Mouse (Mus musculus) lung, postnatal 36 days (tissue): ENCODE results near the gene Mrgpra2a.
"Not testable (repeated sequence)": the region's sequence is repeated elsewhere in the genome, so short reads cannot be mapped to it uniquely, and the experiment has no call there.

Source experiments
- DNase-seq: peaks from one replicate; pipeline ENCODE4 v3.0.0; 2022; ENCODE audit warnings: mixed read lengths

The Mrgpra2a gene

GRCm38 (mm10) chr7:47452015-47452414 lies at the start of gene Mrgpra2a:
Mrgpra2a (minus strand) TSS chr7:47452139.
- DNase-seq = not testable (repeated sequence)

- DNase-seq = not testable (repeated sequence)
Measured at GRCm38 (mm10) chr7:47491266-47491665, 39.3 kb upstream of the Mrgpra2a start.

- not testable (repeated sequence) for DNase-seq
Measured at GRCm38 (mm10) chr7:47489438-47489837, 37.5 kb upstream of the Mrgpra2a start.

- not testable (repeated sequence) for DNase-seq
Measured at GRCm38 (mm10) chr7:47483181-47483580, 31.2 kb upstream of the Mrgpra2a start.

- DNase-seq = not testable (repeated sequence)
Measured at GRCm38 (mm10) chr7:47473904-47474303, 22.0 kb upstream of the Mrgpra2a start.

- not testable (repeated sequence) for DNase-seq
Measured at GRCm38 (mm10) chr7:47465278-47465981, 13.5 kb upstream of the Mrgpra2a start.

GRCm38 (mm10) chr7:47445729-47446128 lies 6.2 kb downstream of the Mrgpra2a start:
- DNase-seq = not testable (repeated sequence)

GRCm38 (mm10) chr7:47436463-47436862 lies 15.5 kb downstream of the Mrgpra2a start:
- DNase-seq = not testable (repeated sequence)

- DNase-seq = not testable (repeated sequence)
Measured at GRCm38 (mm10) chr7:47427815-47428508, 24.0 kb downstream of the Mrgpra2a start.

- DNase-seq = no peak
Measured at GRCm38 (mm10) chr7:47410602-47411001, 41.3 kb downstream of the Mrgpra2a start.

GRCm38 (mm10) chr7:47409545-47409944 lies 42.4 kb downstream of the Mrgpra2a start:
- no peak for DNase-seq

- no peak for DNase-seq
Measured at GRCm38 (mm10) chr7:47401125-47401524, 50.8 kb downstream of the Mrgpra2a start.
